Mouse (Mus musculus) kidney, postnatal 0 days (tissue): ENCODE measurements around the gene Nlk. TPM values are rescaled to one million over a fixed set of nuclear protein-coding genes. Genes with fewer than 3 reads are reported as not detected.
"Not testable (repeated sequence)": the region's sequence is repeated elsewhere in the genome, so short reads cannot be mapped to it uniquely, and the experiment has no call there.

Experiments used
- ATAC-seq: fragments of 200-750 bp; cut with Nextera tagmentation; replicated peaks from 2 replicates; pipeline ENCODE4 v1.8.0; 2017; ENCODE audit warnings: low read depth, moderate number of reproducible peaks, moderate TSS enrichment, moderate library complexity; ENCODE audit not compliant: low FRiP score
- DNase-seq: peaks from one replicate; pipeline ENCODE4 v3.0.0-alpha.2; 2016; ENCODE audit warnings: low spot score
- H3K27ac ChIP-seq: fragments of 300-500 bp; sonication (generic); 2 replicates; pipeline ENCODE4 v1.5.1; 2014; ENCODE audit warnings: mild to moderate bottlenecking
- H3K27me3 ChIP-seq: fragments of 300-500 bp; sonication (generic); 2 replicates; pipeline ENCODE4 v1.6.1; 2014; ENCODE audit warnings: low read length, mixed read lengths; ENCODE audit not compliant: insufficient read depth
- H3K36me3 ChIP-seq: fragments of 300-500 bp; sonication (generic); 2 replicates; pipeline ENCODE4 v1.6.1; 2014; ENCODE audit warnings: low read length, mixed read lengths; ENCODE audit not compliant: insufficient read depth
- H3K4me1 ChIP-seq: fragments of 300-500 bp; sonication (generic); replicated peaks from 2 replicates; pipeline ENCODE4 v1.6.1; 2014; ENCODE audit warnings: antibody characterized with exemption, low read length, mixed read lengths; ENCODE audit not compliant: insufficient read depth
- H3K4me2 ChIP-seq: fragments of 300-500 bp; sonication (generic); 2 replicates; pipeline ENCODE4 v1.6.1; 2014; ENCODE audit warnings: mild to moderate bottlenecking, low read length, moderate library complexity, mixed read lengths
- H3K4me3 ChIP-seq: fragments of 300-500 bp; sonication (generic); replicated peaks from 2 replicates; pipeline ENCODE4 v1.5.1; 2014; ENCODE audit warnings: low read depth, low read length
- H3K9ac ChIP-seq: fragments of 300-500 bp; sonication (generic); 2 replicates; pipeline ENCODE4 v1.6.1; 2014; ENCODE audit warnings: low read depth, low read length
- H3K9me3 ChIP-seq: fragments of 300-500 bp; sonication (generic); replicated peaks from 2 replicates; pipeline ENCODE4 v1.6.1; 2016; ENCODE audit warnings: low read length, inconsistent platforms, mixed read lengths
- CTCF ChIP-seq: IDR thresholded peaks from 2 replicates; pipeline ENCODE4 v1.5.1; 2016; ENCODE audit warnings: antibody characterized with exemption, low read depth, mild to moderate bottlenecking, moderate library complexity
- WGBS: fragments of 180-500 bp; shearing (Covaris S2); extraction: QIAGEN DNeasy Blood & Tissue Kit; methylation state at CpG from one replicate; pipeline ENCODE4 v1.1.7; 2014; 5-methylcytosine and 5-hydroxymethylcytosine counted together
- polyA plus RNA-seq: library from polyadenylated mRNA; unstranded; fragments of >200 nt; fragmentation: Nextera tagmentation; extraction: Ambion mirVana; gene quantifications from 2 replicates; pipeline ENCODE4 v1.2.1, GENCODE M21; 2015

The Nlk gene
- polyA plus RNA-seq, 1 experiment from 2014 or later, result 20.8 TPM

DNA sequence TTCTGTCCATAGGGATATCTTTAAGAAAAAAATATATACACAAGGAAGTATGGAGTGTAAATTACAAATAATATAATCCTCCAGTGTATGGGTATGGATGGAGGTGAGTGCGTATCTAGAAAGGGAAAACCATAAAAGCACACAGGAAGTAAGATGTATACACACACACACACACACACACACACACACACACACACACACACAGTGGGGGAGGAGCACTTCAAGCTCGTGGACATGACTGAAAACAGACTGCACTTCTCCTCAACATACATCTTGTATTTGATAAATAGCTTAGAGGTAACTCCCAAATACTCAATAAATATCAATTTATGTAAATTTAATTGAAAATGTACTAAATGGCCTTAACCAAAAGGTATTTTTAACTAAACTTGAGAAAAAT is 32.3 kb downstream of the Nlk start:
- Histone ChIP-seq H3K27ac (no peak overlapping the region), H3K9me3 (no peaks in the 10 kb centered on the region), H3K36me3 (no peaks in the 10 kb centered on the region), H3K4me3 (no peak overlapping the region), H3K27me3 (no peaks in the 10 kb centered on the region), H3K9ac (no peak overlapping the region), H3K4me2 (no peak overlapping the region), H3K4me1 (peaks cover 1% of the 10 kb centered on the region)
- DNase-seq (no peak), ATAC-seq (no peak)
- TF ChIP-seq CTCF, result no peak
- 70% methylated on average over 2 of the region's 2 CpGs for WGBS

DNA sequence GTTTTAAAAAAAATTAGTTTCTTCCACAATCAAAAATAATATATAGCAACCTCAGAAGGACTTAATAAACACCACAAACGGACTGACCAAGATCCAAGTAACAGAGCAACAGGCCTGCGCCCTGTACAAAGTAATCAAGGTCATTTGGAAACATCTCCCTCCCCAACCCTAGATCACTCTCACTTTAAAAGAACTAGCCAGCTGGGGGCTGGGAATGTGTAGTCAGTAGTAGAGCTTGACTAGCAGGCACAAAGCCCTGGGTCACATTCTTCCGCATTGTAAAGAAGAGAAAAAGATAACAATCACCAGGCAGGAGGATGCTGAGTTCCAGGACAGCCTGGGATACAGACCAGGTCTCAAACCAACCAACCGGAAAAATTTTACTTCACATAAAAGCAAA is 33.3 kb downstream of the Nlk start:
- WGBS, result 63% methylated on average over 4 of the region's 4 CpGs
- Histone ChIP-seq H3K9me3 (no peaks in the 10 kb centered on the region), H3K4me1 (no peaks in the 10 kb centered on the region; the same call in 1 of the 2 replicates), H3K27ac (no peak overlapping the region), H3K4me2 (no peak overlapping the region), H3K4me3 (no peak overlapping the region), H3K9ac (no peak overlapping the region), H3K27me3 (no peaks in the 10 kb centered on the region), H3K36me3 (no peaks in the 10 kb centered on the region)
- TF ChIP-seq CTCF, result no peak
- DNase-seq (no peak), ATAC-seq (no peak)

DNA sequence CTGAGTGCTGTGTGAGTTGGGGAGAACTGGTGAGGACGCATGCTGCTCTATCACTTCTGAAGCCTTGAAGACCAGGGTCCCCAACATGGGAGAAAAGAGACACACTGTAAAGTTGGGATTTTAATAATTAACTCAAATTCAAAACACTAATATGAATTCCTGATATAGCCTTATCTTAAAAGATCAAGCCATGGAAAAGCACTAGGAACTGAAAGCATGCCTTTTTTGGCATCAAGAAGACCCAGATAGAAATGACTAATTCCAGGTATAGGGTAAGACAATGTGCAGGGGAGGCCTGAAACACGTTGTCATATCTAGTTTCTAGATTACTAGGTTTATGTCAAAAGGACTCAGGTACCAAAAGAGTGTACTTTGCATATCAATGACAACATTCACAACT is 48.0 kb downstream of the Nlk start:
- Histone ChIP-seq H3K9ac (no peak overlapping the region), H3K4me3 (no peak overlapping the region), H3K27me3 (no peaks in the 10 kb centered on the region), H3K4me2 (no peak overlapping the region), H3K36me3 (no peaks in the 10 kb centered on the region), H3K27ac (no peak overlapping the region), H3K4me1 (no peaks in the 10 kb centered on the region), H3K9me3 (no peaks in the 10 kb centered on the region)
- ATAC-seq, result no peak
- WGBS, result 78% methylated on average over 2 of the region's 2 CpGs
- TF ChIP-seq CTCF, result no peak
- DNase-seq, result no peak

DNA sequence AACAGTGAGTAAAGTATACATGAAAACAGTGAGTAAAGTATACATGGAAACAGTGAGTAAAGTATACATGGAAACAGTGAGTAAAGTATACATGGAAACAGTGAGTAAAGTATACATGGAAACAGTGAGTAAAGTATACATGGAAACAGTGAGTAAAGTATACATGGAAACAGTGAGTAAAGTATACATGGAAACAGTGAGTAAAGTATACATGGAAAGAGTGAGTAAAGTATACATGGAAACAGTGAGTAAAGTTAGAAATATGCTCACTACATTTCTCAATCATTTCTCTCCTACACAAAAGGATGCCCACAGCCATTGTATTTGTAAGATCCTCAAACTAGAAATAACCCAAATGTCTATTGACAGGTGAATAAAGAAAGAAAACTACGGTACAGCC is 48.8 kb downstream of the Nlk start:
- not testable (repeated sequence) for H3K9me3 ChIP-seq, H3K9ac ChIP-seq, H3K4me3 ChIP-seq, H3K4me1 ChIP-seq, H3K4me2 ChIP-seq, H3K27ac ChIP-seq, ATAC-seq, H3K36me3 ChIP-seq, DNase-seq, H3K27me3 ChIP-seq
- 88% methylated on average over 1 of the region's 1 CpGs for WGBS

DNA sequence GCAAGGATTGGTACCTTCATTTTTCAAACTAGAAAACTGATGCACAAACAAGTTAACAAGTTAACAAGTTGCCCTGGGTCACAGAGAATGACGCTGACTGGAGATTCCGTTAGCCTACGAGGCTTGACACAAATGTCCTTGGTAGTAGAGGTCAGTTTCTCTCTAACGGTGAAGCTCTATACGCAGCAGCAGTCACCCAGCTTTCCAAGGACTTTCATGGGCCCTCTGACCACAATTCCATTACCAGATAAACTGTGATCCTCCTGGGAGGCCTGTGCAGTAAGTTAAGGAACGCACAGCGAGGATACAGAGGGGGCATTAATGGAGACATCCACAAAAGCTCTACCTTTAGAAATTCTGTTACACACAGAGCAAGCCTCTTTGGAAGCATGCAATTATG is 53.4 kb downstream of the Nlk start:
- no peak overlapping the region for H3K4me3 ChIP-seq
- WGBS, result 58% methylated on average over 7 of the region's 7 CpGs
- TF ChIP-seq CTCF, result no peak
- H3K9ac ChIP-seq, result no peak overlapping the region
- H3K27ac ChIP-seq, result no peak overlapping the region
- no peak overlapping the region for H3K4me2 ChIP-seq
- DNase-seq, result no peak
- no peaks in the 10 kb centered on the region for H3K4me1 ChIP-seq
- no peaks in the 10 kb centered on the region for H3K27me3 ChIP-seq
- no peak for ATAC-seq
- H3K36me3 ChIP-seq, result no peaks in the 10 kb centered on the region
- H3K9me3 ChIP-seq, result no peaks in the 10 kb centered on the region

DNA sequence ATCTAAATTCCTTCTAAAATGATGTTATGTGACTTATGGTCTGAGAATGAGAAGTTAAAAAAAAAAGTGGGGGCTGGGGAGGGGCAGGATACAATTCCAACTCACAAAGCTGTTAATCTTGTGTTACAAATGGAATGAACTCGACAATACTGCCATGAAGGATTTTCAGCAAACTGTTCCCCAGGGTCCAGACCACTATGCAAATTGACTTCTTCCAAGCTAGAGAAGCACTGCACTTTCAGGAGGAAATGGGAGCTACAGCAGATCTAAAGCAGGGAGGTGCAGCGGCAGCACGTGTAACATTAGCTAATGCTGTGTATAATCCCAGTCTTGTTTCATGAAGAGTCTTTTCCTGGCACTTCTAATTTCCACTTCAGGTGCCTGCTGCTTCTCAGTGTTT is 55.0 kb downstream of the Nlk start:
- Histone ChIP-seq H3K9ac (no peak overlapping the region), H3K4me2 (no peak overlapping the region), H3K9me3 (no peaks in the 10 kb centered on the region), H3K27ac (no peak overlapping the region), H3K36me3 (no peaks in the 10 kb centered on the region), H3K4me3 (no peak overlapping the region), H3K27me3 (no peaks in the 10 kb centered on the region), H3K4me1 (no peaks in the 10 kb centered on the region)
- TF ChIP-seq CTCF, result no peak
- peak; percentile 38 for DNase-seq
- ATAC-seq, result no peak
- WGBS, result 43% methylated on average over 3 of the region's 3 CpGs

DNA sequence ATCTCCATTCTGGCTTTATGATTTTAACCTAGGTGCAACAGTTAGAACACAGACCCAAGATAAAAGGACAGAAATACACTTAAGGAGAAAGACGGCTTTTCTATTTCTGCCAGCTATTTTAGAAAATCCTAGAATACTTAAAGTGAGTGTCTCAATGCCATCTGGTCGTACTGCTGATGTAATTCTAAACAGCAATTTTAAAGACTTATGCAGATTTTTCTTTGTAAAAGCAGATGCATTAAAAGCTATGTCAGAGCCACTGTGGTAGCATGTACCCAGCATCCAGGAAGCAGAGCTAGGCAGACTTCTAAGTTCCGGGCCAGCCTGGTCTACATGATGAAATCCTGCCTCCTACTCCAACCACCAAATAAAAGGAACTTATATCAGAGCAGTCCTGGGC is 56.1 kb downstream of the Nlk start:
- H3K4me2 ChIP-seq, result no peak overlapping the region
- no peak for TF ChIP-seq CTCF
- H3K27ac ChIP-seq, result no peak overlapping the region
- 90% methylated on average over 3 of the region's 3 CpGs for WGBS
- H3K9ac ChIP-seq, result no peak overlapping the region
- no peak overlapping the region for H3K4me3 ChIP-seq
- no peaks in the 10 kb centered on the region for H3K36me3 ChIP-seq
- no peak for DNase-seq
- no peaks in the 10 kb centered on the region for H3K4me1 ChIP-seq
- no peaks in the 10 kb centered on the region for H3K9me3 ChIP-seq
- H3K27me3 ChIP-seq, result no peaks in the 10 kb centered on the region
- no peak for ATAC-seq
